20 mouse cellular contexts compared by ENCODE assay signal in the genomic region with DNA sequence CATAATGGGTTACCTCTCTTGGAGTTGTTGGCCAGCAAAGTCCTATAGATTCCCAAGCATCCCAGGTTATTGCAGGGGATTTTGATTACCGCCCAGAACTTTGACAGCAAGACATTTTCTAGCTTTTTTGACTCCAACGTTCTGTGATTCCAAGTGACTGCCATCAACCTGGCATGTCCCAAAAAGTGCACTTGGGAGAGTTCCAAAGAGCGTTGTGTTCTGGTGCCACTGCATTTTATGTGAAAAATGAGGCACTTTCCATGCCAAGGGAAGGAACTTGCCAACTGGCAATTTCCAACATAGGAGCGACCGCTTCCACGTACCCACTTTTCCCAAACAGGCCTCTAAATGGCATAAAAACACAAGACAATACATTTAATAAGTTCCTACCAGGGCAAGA. TPM values are rescaled to one million over a fixed set of nuclear protein-coding genes. Genes with fewer than 3 reads are reported as not detected.
DNase-seq lines count a peak whose midpoint lies in the region; ATAC-seq lines count a peak whose summit lies in the region.
"Had no signal": no experiment of that assay in that cellular context is flagged by ENCODE, and none has a peak within 500 bp of the region (broad histone marks: within the 10 kb centered on the region; RNA-seq: fewer than 3 reads in every experiment).

No protein-coding gene starts in this region.

- no peak overlapping the region for H3K4me3 ChIP-seq in heart, embryonic 12.5 days
- H3K4me3 ChIP-seq: embryonic facial prominence, embryonic 10.5 days; kidney, embryonic 15.5 days; midbrain, embryonic 10.5 days; neural tube, embryonic 13.5 days had no signal

- H3K4me2 ChIP-seq in heart, embryonic 12.5 days: no peak overlapping the region
- H3K4me2 ChIP-seq: kidney, embryonic 15.5 days; neural tube, embryonic 13.5 days had no signal

- H3K27me3 ChIP-seq in heart, embryonic 12.5 days (replicated peaks): no peaks in the 10 kb centered on the region
- H3K27me3 ChIP-seq: kidney, embryonic 15.5 days; neural tube, embryonic 13.5 days; Patski had no signal

- peak; percentile 22 for DNase-seq in heart, adult 11 months
- DNase-seq in brain, adult 2 months (ENCODE audit: low read depth, low spot score): peak; percentile 97
- peak; percentile 95 to 97 for DNase-seq in cerebellum, postnatal 10 days
- no peak for DNase-seq in urinary bladder, adult 2 months (ENCODE audit: low spot score)
- no peak for DNase-seq in frontal cortex, postnatal 14 days (ENCODE audit: low spot score in 2 of 2)
- DNase-seq in spleen, postnatal 14 days (ENCODE audit: low spot score in 2 of 2): no peak
- DNase-seq: heart, postnatal 4 days; lung, adult 18-20 months; lung, postnatal 36 days; thymus, postnatal 25 days had no signal

- no peaks in the 10 kb centered on the region for H3K9me3 ChIP-seq in heart, embryonic 12.5 days (replicated peaks)
- H3K9me3 ChIP-seq: embryonic facial prominence, embryonic 10.5 days; kidney, embryonic 15.5 days; midbrain, embryonic 10.5 days; neural tube, embryonic 13.5 days had no signal

- no peak overlapping the region for H3K27ac ChIP-seq in heart, embryonic 12.5 days (ENCODE audit: poor library complexity, severe bottlenecking)
- H3K27ac ChIP-seq: embryonic facial prominence, embryonic 10.5 days; kidney, embryonic 15.5 days; midbrain, embryonic 10.5 days; neural tube, embryonic 13.5 days had no signal

- H3K9ac ChIP-seq in heart, embryonic 12.5 days: no peak overlapping the region
- H3K9ac ChIP-seq: kidney, embryonic 15.5 days; neural tube, embryonic 13.5 days had no signal

- no peaks in the 10 kb centered on the region for H3K4me1 ChIP-seq in heart, embryonic 12.5 days (replicated peaks)
- H3K4me1 ChIP-seq: embryonic facial prominence, embryonic 10.5 days; midbrain, embryonic 10.5 days; neural tube, embryonic 13.5 days had no signal

- WGBS in heart, embryonic 12.5 days: 88% methylated on average over 6 of the region's 6 CpGs

- H3K36me3 ChIP-seq in heart, embryonic 12.5 days: no peaks in the 10 kb centered on the region
- H3K36me3 ChIP-seq: embryonic facial prominence, embryonic 10.5 days; kidney, embryonic 15.5 days; midbrain, embryonic 10.5 days; neural tube, embryonic 13.5 days had no signal

- no peak for ATAC-seq in heart, embryonic 12.5 days (ENCODE audit: insufficient number of reproducible peaks, low FRiP score)
- peak; percentile 43; the same call in 1 of the 2 replicates for ATAC-seq in cerebellum, adult (ENCODE audit: insufficient number of reproducible peaks, low FRiP score, low TSS enrichment)
- ATAC-seq: activated CD4-positive, CD25-positive, alpha-beta regulatory T cell, adult 4 months; intestine, embryonic 16.5 days; Patski had no signal

RNA-seq across cellular contexts. Expression of a gene that starts 57.7 kb away (rescaled TPM):
- 0.14 and 0.18 TPM in 2 replicates for polyA plus RNA-seq in heart, embryonic 12.5 days (2016; fragmentation: Nextera tagmentation; extraction: Ambion mirVana)
- 0.03 TPM in 1 of 2 replicates, not detected in the other for polyA plus RNA-seq in urinary bladder, adult 2 months (2012; rRNA removed)
- polyA plus RNA-seq: liver, adult 2 months had no signal

Comparison
In these comparisons a context has a peak if more than half of its experiments do, and no peak if none do; other contexts are left out.
1. DNase-seq: peak in heart, adult 11 months (single experiment), brain, adult 2 months (single experiment) and cerebellum, postnatal 10 days (2 of 2); none in urinary bladder, adult 2 months (single experiment), frontal cortex, postnatal 14 days (0 of 2) and spleen, postnatal 14 days (0 of 2).